Mouse (Mus musculus) MEL-GATA-1-ER (cell line): ENCODE measurements around the gene 1110017D15Rik.

Experiments
- DNase-seq: peaks from one replicate; pipeline ENCODE4 v3.0.0-alpha.2; 2012; ENCODE audit warnings: low read depth; ENCODE audit errors: extremely low read depth

The 1110017D15Rik gene

GRCm38 (mm10) chr4:41481601-41482017 is 35.5 kb downstream of the 1110017D15Rik start:
- DNase-seq, result no peak

- DNase-seq, result no peak
Measured at GRCm38 (mm10) chr4:41480254-41480653, 36.9 kb downstream of the 1110017D15Rik start.

GRCm38 (mm10) chr4:41479456-41479804 is 37.7 kb downstream of the 1110017D15Rik start:
- DNase-seq, result no peak

GRCm38 (mm10) chr4:41478751-41479455 is 38.2 kb downstream of the 1110017D15Rik start:
- DNase-seq, result no peak

- no peak for DNase-seq
Measured at GRCm38 (mm10) chr4:41477648-41478160, 39.4 kb downstream of the 1110017D15Rik start.

- DNase-seq, result no peak
Measured at GRCm38 (mm10) chr4:41471384-41471689, 45.8 kb downstream of the 1110017D15Rik start.

GRCm38 (mm10) chr4:41470684-41471383 is 46.3 kb downstream of the 1110017D15Rik start:
- no peak for DNase-seq

GRCm38 (mm10) chr4:41470051-41470683 is 47.0 kb downstream of the 1110017D15Rik start:
- no peak for DNase-seq

GRCm38 (mm10) chr4:41469199-41469598 is 47.9 kb downstream of the 1110017D15Rik start:
- no peak for DNase-seq

GRCm38 (mm10) chr4:41468396-41469080 is 48.6 kb downstream of the 1110017D15Rik start:
- DNase-seq, result peak; percentile 42

GRCm38 (mm10) chr4:41465287-41465665 is 51.9 kb downstream of the 1110017D15Rik start:
- DNase-seq, result no peak

- DNase-seq, result peak; percentile 99
Measured at GRCm38 (mm10) chr4:41464345-41465286, 52.5 kb downstream of the 1110017D15Rik start, which contains the start of the genes Kif24 and Nudt2. Gene Kif24, minus strand, starts transcription at chr4:41464887. Gene Nudt2, plus strand, starts transcription at chr4:41465151.

- DNase-seq, result peak; percentile 44
Measured at GRCm38 (mm10) chr4:41463051-41463738, 53.9 kb downstream of the 1110017D15Rik start.

GRCm38 (mm10) chr4:41460690-41461089 is 56.4 kb downstream of the 1110017D15Rik start:
- DNase-seq, result no peak
